Mouse (Mus musculus) heart, postnatal 14 days (tissue): Measurements from ENCODE around the gene Slc7a9. TPM values are rescaled to one million over a fixed set of nuclear protein-coding genes. Genes with fewer than 3 reads are reported as not detected.

ENCODE experiments used
- DNase-seq, 2 experiments: peaks; one replicate each; pipeline ENCODE4 v3.0.0; 2021 to 2022
- intact Hi-C: fragments of 180-260 bp; cut with DNase I; formaldehyde crosslinking; loops from one replicate; pipeline ENCODE4 v1.15.1; 2025
- long read RNA-seq, 2 experiments: library from polyadenylated mRNA; stranded (forward); transcript quantifications; one replicate each; pipeline ENCODE4 v2.0.0; 2021
- total RNA-seq, 2 experiments: library from RNA; stranded (reverse); gene quantifications; 2 replicates each; pipeline ENCODE4 v1.2.3; 2021

Gene Slc7a9
- not detected for total RNA-seq
- long read RNA-seq, experiment 1, result 0 reads
- long read RNA-seq, experiment 2, result 0 reads

DNA sequence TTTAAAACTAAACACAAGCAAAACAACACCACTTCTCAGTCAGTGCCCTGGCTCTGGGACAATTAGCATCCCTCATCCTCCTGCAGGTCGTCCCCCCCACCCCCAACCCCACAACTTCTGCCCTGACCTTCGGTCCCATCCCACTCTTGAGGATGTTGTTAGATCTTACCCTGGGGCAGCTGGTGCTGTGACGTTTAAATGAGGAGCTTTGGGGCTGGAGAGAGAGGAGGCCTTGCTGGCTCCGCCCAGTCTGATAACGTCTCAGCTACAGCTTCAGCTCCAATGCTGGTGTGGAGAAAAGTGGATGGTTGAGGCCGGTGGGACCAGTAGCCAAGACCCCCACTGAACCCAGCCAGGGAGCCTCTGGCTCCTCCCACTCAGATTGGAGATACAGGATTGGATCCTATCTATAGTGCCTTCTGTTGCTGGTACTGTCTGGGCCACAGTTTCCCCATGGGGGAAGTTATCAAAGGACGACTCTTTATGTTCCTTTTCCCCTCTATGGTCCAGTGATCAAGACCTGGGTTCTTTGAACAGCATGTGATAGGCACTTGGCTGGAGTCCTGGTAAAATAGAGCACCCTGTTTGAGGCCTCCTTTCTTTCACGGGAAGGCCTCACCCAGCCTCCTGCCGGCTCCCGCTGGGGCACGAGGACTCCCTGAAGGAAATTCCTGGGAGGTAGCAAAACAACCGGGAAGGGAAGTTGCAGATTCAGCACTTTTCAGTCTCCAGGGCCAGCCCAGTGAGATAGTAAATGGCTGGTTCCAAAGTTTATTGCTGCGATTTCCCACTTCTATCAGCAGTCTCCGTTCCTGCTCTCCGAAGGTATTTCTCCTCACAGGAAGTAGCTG lies at the start of gene Slc7a9:
Gene Slc7a9, plus strand, starts transcription at position 801 of the 851 bp plus-strand sequence.
- intact Hi-C loops, result no loop called here

DNA sequence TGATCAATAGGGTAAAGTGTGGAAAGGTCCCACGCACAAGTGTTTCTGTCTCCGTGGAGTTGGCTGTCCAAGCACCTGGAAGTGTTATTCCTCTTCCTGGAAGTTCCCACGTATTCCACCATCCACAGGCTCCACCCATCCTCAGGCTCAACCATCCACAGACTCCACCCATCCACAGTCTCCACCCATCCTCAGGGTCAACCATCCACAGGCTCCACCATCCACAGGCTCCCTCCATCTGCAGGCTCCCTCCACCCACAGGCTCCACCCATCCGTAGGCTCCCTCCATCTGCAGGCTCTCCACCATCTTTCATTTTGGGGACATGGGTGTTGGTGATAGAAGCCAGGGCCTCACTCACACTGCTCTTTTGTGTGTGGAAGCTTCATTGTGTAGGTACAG lies 47.4 kb upstream of the Slc7a9 start:
- intact Hi-C loops, result no loop called here
- DNase-seq, result no peak

More for the DNA sequence above, at the start of gene Slc7a9:
- DNase-seq, result no peak

- DNase-seq, result no peak
- intact Hi-C loops, result no loop called here
These were observed 33.4 kb upstream of the Slc7a9 start for GRCm38 (mm10) chr7:35415226-35415625.

DNA sequence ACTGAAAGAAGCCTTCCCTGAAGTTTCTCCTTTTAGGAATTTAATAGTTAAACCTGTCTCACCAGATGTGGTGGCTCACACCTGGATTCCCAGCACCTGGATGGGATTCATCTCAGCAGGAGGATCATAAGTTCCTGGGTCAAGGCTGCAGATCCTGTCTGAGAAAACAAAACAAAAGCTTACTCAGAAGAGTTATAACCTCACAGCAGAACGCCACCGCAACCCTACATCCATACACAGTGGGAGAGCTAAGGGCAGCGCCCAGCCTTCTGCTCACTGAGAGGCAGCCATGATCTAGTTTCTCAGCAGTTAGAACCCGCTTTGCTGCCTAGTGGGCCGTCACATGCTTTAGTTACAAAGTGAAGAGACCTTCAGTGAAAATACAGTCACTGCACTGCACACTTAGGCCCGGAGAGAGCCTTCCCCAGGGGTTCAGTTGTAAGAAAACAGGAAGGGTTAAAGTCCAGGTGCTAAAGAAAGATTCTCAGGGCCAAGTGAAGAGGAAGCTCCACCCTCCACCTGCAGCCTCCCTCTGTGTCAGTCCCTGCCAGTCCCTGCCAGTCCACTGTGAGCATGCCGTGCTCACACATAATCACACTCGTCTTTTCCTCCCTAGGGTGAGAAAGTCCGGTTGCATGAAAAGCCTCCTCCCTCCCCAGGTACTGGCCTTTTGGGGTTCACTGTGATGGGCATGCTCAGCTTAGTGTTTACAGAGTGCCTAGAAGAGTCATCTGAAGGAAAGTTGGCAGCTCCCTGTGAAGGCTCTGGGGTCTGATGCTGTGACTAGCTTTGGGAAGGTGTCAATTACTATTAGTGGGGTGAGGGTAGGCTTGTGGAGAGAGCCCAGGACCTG lies 32.6 kb upstream of the Slc7a9 start:
- intact Hi-C loops, result no loop called here
- DNase-seq, result no peak

- DNase-seq, result no peak
- intact Hi-C loops, result no loop called here
These were observed 32.0 kb upstream of the Slc7a9 start for GRCm38 (mm10) chr7:35416654-35416948.

DNA sequence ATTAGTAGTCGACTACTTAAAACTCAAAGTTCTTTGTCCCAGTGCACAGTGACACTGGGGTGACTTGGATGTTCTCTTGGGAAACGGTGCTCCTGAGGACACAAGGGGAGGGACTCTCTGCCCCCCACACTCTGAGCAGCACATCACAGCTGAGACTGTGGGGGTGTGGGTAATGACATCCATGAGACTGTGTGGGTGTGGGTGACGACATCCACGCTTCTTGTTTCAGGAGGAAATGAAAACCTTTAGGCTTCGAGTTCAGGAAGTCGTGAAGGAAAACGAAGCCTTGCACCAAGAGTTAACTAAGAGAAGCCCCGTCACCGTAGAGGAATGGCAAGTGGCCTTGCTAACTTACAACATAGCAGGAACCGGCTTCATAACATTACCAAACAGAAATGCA lies 25.5 kb upstream of the Slc7a9 start:
- no peak for DNase-seq
- intact Hi-C loops, result no loop called here

GRCm38 (mm10) chr7:35428146-35428545 lies 20.4 kb upstream of the Slc7a9 start:
- intact Hi-C loops, result no loop called here
- DNase-seq, result no peak

GRCm38 (mm10) chr7:35435266-35435665 lies 13.3 kb upstream of the Slc7a9 start:
- DNase-seq, result no peak
- intact Hi-C loops, result no loop called here

DNA sequence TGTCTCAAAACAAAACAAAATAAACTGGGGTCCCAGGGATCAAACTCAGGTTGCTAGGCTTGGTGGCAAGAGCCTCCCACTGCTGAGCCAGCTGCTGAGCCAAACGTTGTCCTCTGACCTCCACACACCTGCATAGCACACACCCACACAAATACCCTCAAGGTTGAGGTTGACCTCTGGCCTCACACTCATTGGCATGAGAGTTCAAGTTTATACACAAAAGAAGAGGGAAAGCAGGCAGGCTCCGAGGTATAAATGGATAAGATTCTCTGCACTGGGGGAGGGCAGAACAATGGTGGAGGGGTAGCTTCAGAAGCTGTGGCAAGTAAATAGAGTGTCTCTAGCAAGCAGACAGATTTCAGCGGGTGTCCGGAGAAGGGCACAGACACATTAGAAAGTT lies 1.1 kb upstream of the Slc7a9 start:
- intact Hi-C loops, result no loop called here
- no peak for DNase-seq

DNA sequence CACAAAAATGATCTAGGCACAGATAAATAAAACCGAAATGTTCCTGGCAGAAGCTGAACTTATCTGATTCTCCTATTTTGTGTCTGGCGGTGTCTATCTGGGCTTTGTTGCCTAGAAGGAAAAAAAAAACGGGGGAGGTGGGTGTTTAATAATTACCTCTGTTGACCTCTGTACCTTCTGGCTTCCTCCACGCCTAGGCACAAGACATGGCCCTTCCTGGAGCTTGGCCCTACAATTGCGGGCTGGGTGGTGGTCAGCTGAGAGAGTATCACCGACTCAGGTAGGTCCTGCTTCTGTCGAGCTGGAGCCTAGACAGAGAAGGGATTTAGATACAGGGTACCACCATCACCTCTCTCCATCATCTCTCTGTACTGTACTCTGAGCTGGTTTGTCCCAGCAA lies 271 bp downstream of the Slc7a9 start:
- intact Hi-C loops, result no loop called here
- DNase-seq, result no peak

GRCm38 (mm10) chr7:35456091-35456814 lies 7.7 kb downstream of the Slc7a9 start:
- intact Hi-C loops, result no loop called here
- no peak for DNase-seq

DNA sequence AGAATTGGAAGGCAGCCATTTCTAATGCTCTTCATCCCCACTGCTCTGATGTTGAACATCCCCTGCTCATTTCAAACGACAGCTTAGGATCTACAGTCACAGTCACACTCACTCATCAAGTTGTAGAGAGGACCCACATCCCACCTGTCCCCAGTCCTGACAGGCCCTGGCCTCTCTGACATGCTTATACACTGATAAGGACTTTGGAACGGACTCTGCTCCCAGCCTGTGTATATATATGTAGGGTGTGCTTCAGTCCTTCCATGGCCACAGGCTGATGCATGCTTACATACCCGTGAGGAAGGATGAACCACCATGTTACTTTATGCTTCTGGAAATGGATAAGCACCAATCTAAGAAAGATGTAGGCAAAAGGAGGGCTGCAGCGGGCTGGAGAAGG lies 12.4 kb downstream of the Slc7a9 start:
- no peak for DNase-seq
- intact Hi-C loops, result no loop called here

DNA sequence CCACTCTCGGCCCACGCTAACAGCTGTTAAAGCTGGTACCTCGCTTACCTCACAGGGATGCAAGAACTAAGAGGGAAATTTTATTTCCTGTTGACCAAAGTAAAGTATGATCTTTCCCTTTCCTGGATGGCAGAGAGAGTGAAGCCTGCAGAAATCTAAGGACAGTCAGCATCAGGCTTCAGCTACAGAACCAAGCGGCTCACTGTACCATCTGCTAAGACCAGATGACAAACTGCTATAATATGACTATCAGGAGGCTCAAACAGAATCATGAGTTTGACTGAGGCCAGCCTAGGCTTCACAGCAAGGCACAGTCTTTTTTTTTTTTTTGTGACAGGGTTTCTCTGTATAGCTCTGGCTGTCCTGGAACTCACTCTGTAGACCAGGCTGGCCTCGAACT lies 16.4 kb downstream of the Slc7a9 start:
- intact Hi-C loops, result no loop called here
- no peak for DNase-seq

DNA sequence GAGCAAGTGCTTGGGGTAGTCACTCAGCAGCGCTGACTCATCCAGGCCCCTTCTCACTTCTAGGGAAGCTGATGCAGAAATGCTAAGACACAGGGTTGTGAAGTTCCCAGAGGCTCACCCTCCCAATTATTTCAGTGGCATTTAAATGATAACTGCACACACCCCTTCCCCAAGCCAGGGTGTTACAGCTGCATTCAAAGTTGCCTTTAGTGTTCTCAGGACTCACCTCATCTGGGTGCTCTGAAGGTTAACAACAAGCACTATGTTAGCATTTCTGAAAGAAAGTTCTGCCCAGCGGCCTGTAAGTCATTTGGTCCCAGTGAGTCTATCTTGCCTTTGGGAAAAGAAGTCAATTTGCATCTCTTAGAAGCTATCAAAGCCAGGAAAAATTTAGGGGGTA lies 19.3 kb downstream of the Slc7a9 start:
- intact Hi-C loops, result no loop called here
- DNase-seq, result no peak

GRCm38 (mm10) chr7:35470794-35471193 lies 22.2 kb downstream of the Slc7a9 start:
- no peak for DNase-seq
- intact Hi-C loops, result no loop called here

- DNase-seq, result no peak
- intact Hi-C loops, result no loop called here
These were observed 27.9 kb downstream of the Slc7a9 start for GRCm38 (mm10) chr7:35476457-35476856.

- peak in 1 of 2 experiments; percentile 28 for DNase-seq
- intact Hi-C loops, result no loop called here
These were observed 36.5 kb downstream of the Slc7a9 start for GRCm38 (mm10) chr7:35485126-35485525.

DNA sequence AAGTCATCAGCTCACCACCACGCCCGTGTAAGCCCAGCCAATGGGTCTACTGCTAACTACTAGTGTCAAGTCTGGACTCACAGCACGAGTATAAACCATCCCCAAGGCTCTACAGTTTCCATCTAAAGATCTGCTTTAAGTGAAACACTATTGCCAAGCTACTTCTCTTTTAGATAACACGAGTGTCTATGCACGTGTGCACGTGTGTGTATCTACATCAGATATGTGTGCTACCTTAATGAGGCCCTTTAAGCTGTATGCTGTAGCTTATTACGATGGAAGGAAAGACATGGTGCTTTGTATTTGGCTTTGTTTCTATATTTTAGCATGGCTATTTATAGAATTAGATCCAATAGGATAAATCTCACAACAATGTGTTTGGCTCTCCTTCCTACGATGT lies 38.0 kb downstream of the Slc7a9 start:
- DNase-seq, result no peak
- intact Hi-C loops, result no loop called here

DNA sequence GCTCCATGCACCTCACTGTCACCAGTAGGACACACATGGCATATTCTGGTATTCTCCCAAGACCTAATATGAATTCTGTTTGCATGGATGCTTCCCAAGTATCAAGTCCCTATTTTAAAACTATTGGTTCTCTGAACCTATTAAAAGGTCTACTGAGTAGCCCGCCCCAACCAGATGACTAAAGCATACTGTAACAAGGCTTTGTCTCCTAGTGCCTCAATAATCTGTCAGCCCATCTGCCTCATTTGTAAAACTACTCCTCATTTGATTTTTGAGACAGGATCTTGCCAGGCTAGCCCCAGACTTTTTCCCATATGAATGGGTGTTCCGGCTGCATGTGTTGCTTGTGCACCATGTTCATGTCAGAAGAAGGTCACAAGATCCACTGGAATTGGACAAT lies 41.6 kb downstream of the Slc7a9 start:
- intact Hi-C loops, result no loop called here
- DNase-seq, result no peak

GRCm38 (mm10) chr7:35491005-35491404 lies 42.4 kb downstream of the Slc7a9 start:
- no peak for DNase-seq
- intact Hi-C loops, result no loop called here

DNA sequence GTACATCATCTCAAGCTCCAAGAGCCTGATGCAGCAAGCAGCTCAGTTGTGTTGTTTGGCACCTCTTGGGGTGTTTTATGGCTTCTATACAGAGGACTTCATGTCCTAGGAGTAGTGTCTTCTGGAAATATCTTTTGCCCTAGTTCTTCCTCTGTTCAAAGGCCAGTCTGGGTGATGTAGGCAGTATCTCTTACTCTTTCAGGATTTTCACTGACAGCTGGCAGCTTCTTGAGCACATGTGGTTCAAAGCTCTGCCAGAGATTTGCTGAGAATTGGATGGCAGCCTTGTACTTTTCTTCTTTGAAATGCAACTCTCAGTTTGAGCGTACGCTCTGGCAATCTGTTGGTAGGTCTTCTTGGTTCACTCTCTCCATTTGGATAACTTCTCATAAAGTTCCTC lies 48.9 kb downstream of the Slc7a9 start:
- intact Hi-C loops, result no loop called here

More for the DNA sequence above, 48.9 kb downstream of the Slc7a9 start:
- no peak for DNase-seq
